Mouse (Mus musculus): ENCODE data around the gene Zfp36l3.
"Not testable (repeated sequence)": the region's sequence is repeated elsewhere in the genome, so short reads cannot be mapped to it uniquely, and the experiment has no call there.

DNA sequence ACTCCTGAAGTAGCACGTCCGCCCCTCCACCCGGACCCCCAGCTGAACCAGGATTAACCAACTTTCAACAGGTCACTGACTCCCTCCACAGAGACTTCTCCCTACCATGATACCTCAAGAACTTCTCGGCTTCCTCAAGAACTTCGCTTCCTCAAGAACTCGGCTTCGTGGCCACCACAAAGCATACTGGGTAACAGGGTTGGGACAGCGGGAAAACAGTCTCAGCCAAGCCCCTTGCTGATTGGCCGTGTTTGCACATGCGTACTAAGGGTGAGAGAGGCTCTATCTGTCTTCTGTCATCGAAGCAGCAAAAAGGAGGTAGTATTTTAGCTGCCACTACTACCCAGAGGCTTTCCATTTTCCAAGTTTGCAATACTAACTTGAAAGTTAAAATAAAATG, 21.3 kb upstream of the Zfp36l3 start, which contains the start of gene Xlr:
- not testable (repeated sequence) for TF ChIP-seq CTCF (conservative IDR thresholded peaks at IDR 0.05; ENCODE audit: insufficient read depth, insufficient read length, low read depth, low read length); POLR2A (IDR thresholded peaks at IDR 0.05; ENCODE audit: low read depth, low read length)
